Mouse (Mus musculus) hindbrain, embryonic 15.5 days (tissue): ENCODE measurements around the gene Zbtb26. TPM values are rescaled to one million over a fixed set of nuclear protein-coding genes. Genes with fewer than 3 reads are reported as not detected.

ENCODE experiments used
- ATAC-seq: fragments of 200-750 bp; cut with Nextera tagmentation; 2 replicates; pipeline ENCODE4 v1.8.0; 2017; ENCODE audit warnings: low read depth, moderate number of reproducible peaks, moderate TSS enrichment; ENCODE audit not compliant: low FRiP score
- H3K27ac ChIP-seq: fragments of 300-500 bp; sonication (generic); replicated peaks from 2 replicates; pipeline ENCODE4 v1.5.1; 2015; ENCODE audit warnings: mild to moderate bottlenecking, inconsistent platforms
- H3K27me3 ChIP-seq: fragments of 300-500 bp; sonication (generic); 2 replicates; pipeline ENCODE4 v1.6.1; 2015; ENCODE audit warnings: control low read depth, inconsistent platforms
- H3K36me3 ChIP-seq: fragments of 300-500 bp; sonication (generic); 2 replicates; pipeline ENCODE4 v1.6.1; 2015; ENCODE audit warnings: control low read depth, inconsistent platforms
- H3K4me1 ChIP-seq: fragments of 300-500 bp; sonication (generic); replicated peaks from 2 replicates; pipeline ENCODE4 v1.6.1; 2015; ENCODE audit warnings: control low read depth, inconsistent platforms
- H3K4me2 ChIP-seq: fragments of 300-500 bp; sonication (generic); 2 replicates; pipeline ENCODE4 v1.6.1; 2015; ENCODE audit warnings: moderate library complexity, mild to moderate bottlenecking, inconsistent platforms
- H3K4me3 ChIP-seq: fragments of 300-500 bp; sonication (generic); 2 replicates; pipeline ENCODE4 v1.5.1; 2015; ENCODE audit warnings: mild to moderate bottlenecking, inconsistent platforms
- H3K9ac ChIP-seq: fragments of 300-500 bp; sonication (generic); 2 replicates; pipeline ENCODE4 v1.6.1; 2015; ENCODE audit warnings: inconsistent platforms
- H3K9me3 ChIP-seq: fragments of 300-500 bp; sonication (generic); 2 replicates; pipeline ENCODE4 v1.6.1; 2016; ENCODE audit warnings: control low read depth, inconsistent platforms
- WGBS: fragments of 180-500 bp; shearing (Covaris S2); methylation state at CpG from one replicate; pipeline ENCODE4 v1.1.7; 2015; 5-methylcytosine and 5-hydroxymethylcytosine counted together
- polyA plus RNA-seq: library from polyadenylated mRNA; unstranded; fragments of >200 nt; fragmentation: Nextera tagmentation; extraction: Ambion mirVana; gene quantifications from 2 replicates; pipeline ENCODE4 v1.2.1, GENCODE M21; 2015

Gene Zbtb26
- polyA plus RNA-seq, result 6.8 and 7.6 TPM in 2 replicates

DNA sequence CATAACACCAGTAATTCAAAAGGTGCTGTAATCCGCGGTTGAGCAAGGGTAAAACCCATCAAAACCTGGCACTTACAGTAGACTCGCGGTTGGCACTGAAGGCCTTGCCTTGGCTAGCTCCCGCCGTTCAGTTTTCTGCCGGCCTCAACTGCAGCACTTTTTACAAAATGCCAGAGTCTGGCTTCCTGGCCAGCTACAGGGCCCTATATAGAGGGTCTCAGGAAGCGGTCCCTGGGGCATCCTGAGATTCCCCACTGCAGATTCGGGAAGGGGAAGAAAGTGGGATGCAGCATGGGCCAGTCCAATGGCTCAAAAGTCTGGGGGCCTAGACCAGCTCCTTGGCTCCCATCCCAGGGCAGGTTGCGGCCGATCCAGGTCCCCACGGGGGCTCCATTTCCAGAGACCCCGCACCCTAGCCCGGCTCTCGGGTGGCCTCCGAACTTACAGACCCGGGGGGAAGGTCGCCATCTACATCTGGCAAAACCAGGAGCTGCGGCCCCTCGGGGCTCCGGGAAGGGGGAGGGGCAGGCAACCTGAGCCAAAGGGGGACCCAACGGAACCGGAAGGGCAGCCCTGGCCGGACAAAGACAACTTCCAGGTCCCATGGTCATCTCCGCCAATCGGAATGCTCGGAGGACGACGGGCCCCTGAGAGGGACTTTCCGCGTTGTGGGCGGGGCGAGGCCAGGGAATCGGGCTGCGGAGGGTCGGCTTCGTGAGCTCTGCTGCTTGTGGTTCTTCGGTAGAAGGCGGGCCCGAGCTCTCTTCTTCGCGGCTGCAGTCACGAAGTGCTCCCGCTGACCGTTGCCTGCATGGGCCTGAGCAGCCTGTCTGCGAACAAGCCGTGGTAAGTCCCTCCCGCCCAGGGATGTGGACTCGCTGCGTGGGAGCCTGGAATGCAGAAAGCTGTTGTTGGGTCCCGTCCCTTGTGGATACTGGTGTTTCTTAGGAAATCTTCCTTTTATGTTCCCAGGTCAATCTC, at the start of gene Zbtb26, which contains the start of the genes Zbtb6 and Rabgap1:
TSS of gene Zbtb26 (minus strand) at position 525 of the 981 bp plus-strand sequence.
TSS of gene Zbtb6 (minus strand) at position 561 of the 981 bp plus-strand sequence.
TSS of gene Rabgap1 (plus strand) at position 669 of the 981 bp plus-strand sequence.
- Histone ChIP-seq H3K27me3 (no peaks in the 10 kb centered on the region), H3K36me3 (no peaks in the 10 kb centered on the region), H3K9me3 (no peaks in the 10 kb centered on the region), H3K4me2 (peak within 1 kb of the TSS; percentile 85), H3K4me1 (peaks cover 36% of the 10 kb centered on the region), H3K9ac (peak within 1 kb of the TSS; percentile 81), H3K4me3 (peak within 1 kb of the TSS; percentile 92), H3K27ac (peak within 1 kb of the TSS; percentile 91)
- WGBS, result under 1% methylated on average over 47 of the region's 51 CpGs
- peak; percentile 99 for ATAC-seq

- no peak overlapping the region for H3K9ac ChIP-seq
- H3K27me3 ChIP-seq, result no peaks in the 10 kb centered on the region
- H3K27ac ChIP-seq, result no peak overlapping the region
- H3K9me3 ChIP-seq, result no peaks in the 10 kb centered on the region
- H3K4me3 ChIP-seq, result no peak overlapping the region
- no peaks in the 10 kb centered on the region for H3K4me1 ChIP-seq
- peaks cover 62% of the 10 kb centered on the region for H3K36me3 ChIP-seq
- no peak for ATAC-seq
- H3K4me2 ChIP-seq, result no peak overlapping the region
- WGBS, result 95% methylated on average over 2 of the region's 2 CpGs
These were observed 46.0 kb upstream of the Zbtb26 start for GRCm38 (mm10) chr2:37488956-37489355.

GRCm38 (mm10) chr2:37486408-37486807, 43.5 kb upstream of the Zbtb26 start:
- Histone ChIP-seq H3K4me1 (no peaks in the 10 kb centered on the region), H3K27ac (no peak overlapping the region), H3K4me2 (no peak overlapping the region), H3K36me3 (peaks cover 57% of the 10 kb centered on the region), H3K4me3 (no peak overlapping the region), H3K9ac (no peak overlapping the region), H3K9me3 (no peaks in the 10 kb centered on the region), H3K27me3 (no peaks in the 10 kb centered on the region)
- ATAC-seq, result no peak

- 79% methylated on average over 1 of the region's 1 CpGs for WGBS
- H3K36me3 ChIP-seq, result peaks cover 51% of the 10 kb centered on the region
These were observed 42.4 kb upstream of the Zbtb26 start for GRCm38 (mm10) chr2:37485370-37485769.

DNA sequence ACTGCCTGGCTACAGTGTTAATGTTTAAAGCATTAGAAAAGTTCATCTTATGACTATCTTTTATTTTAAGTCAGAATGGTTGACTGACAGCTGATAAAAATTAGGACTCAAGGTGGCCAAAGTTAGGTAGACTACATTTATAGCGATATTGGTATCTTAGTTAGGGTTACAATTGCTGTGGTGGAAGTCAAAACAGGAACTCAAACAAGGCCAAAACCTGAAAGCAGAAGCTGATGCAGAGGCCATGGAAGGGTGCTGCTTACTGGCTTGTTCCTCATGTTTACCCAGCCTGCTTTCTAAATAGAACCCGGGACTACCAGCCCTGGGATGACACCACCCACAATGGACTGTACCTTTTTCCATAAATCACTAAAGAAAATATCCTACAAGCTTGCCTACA, 41.2 kb upstream of the Zbtb26 start:
- H3K9me3 ChIP-seq, result no peaks in the 10 kb centered on the region
- no peaks in the 10 kb centered on the region for H3K4me1 ChIP-seq
- no peak overlapping the region for H3K4me3 ChIP-seq
- H3K4me2 ChIP-seq, result no peak overlapping the region
- peaks cover 47% of the 10 kb centered on the region for H3K36me3 ChIP-seq
- ATAC-seq, result no peak
- no peak overlapping the region for H3K9ac ChIP-seq
- WGBS, result 90% methylated on average over 2 of the region's 2 CpGs
- no peak overlapping the region for H3K27ac ChIP-seq
- H3K27me3 ChIP-seq, result no peaks in the 10 kb centered on the region

More at GRCm38 (mm10) chr2:37485370-37485769, 42.4 kb upstream of the Zbtb26 start:
- Histone ChIP-seq H3K27me3 (no peaks in the 10 kb centered on the region), H3K4me1 (no peaks in the 10 kb centered on the region), H3K9ac (no peak overlapping the region), H3K9me3 (no peaks in the 10 kb centered on the region), H3K27ac (no peak overlapping the region), H3K4me3 (no peak overlapping the region), H3K4me2 (no peak overlapping the region)
- no peak for ATAC-seq

DNA sequence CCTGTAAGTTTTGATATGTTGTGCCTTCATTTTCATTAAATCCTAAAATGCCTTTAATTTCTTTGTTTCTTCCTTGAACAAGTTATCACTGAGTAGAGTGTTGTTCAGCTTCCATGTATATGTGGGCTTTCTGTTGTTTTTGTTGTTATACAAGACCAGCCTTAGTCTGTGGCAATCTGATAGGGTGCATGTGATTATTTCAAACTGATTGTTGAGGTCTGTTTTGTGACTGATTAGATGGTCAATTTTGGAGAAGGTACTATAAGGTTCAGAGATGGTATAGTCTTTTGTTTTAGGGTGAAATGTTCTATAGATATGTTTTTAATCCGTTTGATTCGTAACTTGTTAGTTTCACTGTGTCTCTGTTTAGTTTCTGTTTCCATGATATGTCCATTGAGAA, 37.1 kb upstream of the Zbtb26 start:
- no peak overlapping the region for H3K27ac ChIP-seq
- no peak overlapping the region for H3K9ac ChIP-seq
- no peaks in the 10 kb centered on the region for H3K9me3 ChIP-seq
- peaks cover 58% of the 10 kb centered on the region for H3K36me3 ChIP-seq
- no peaks in the 10 kb centered on the region for H3K4me1 ChIP-seq
- no peaks in the 10 kb centered on the region for H3K27me3 ChIP-seq
- no peak overlapping the region for H3K4me2 ChIP-seq
- 98% methylated on average over 2 of the region's 2 CpGs for WGBS
- no peak for ATAC-seq
- no peak overlapping the region for H3K4me3 ChIP-seq

DNA sequence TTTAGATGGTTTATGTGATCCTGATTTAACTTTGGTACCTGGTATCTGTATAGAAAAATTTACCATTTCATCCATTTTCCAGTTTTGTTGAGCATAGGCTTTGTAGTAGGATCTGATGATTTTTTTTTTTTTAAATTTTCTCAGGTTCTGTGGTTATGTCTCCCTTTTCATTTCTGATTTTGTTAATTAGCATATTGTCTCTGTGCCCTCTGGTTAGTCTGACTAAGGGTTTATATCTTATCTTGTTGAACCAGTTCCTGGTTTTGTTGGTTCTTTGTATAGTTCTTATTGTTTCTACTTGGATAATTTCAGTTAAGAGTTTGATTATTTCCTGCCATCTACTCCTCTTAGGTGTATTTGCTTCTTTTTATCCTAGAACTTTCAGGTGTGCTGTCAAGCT, 36.6 kb upstream of the Zbtb26 start:
- no peaks in the 10 kb centered on the region for H3K9me3 ChIP-seq
- no peak overlapping the region for H3K27ac ChIP-seq
- no peak overlapping the region for H3K4me2 ChIP-seq
- no peak for ATAC-seq
- H3K9ac ChIP-seq, result no peak overlapping the region
- no peak overlapping the region for H3K4me3 ChIP-seq
- H3K4me1 ChIP-seq, result no peaks in the 10 kb centered on the region
- H3K36me3 ChIP-seq, result peaks cover 58% of the 10 kb centered on the region
- no peaks in the 10 kb centered on the region for H3K27me3 ChIP-seq

GRCm38 (mm10) chr2:37466266-37466665, 23.3 kb upstream of the Zbtb26 start:
- H3K4me1 ChIP-seq, result no peaks in the 10 kb centered on the region
- no peaks in the 10 kb centered on the region for H3K27me3 ChIP-seq
- no peak for ATAC-seq
- H3K27ac ChIP-seq, result no peak overlapping the region
- 98% methylated on average over 4 of the region's 4 CpGs for WGBS
- no peak overlapping the region for H3K9ac ChIP-seq
- no peak overlapping the region for H3K4me3 ChIP-seq
- no peaks in the 10 kb centered on the region for H3K9me3 ChIP-seq
- H3K36me3 ChIP-seq, result peaks cover 7% of the 10 kb centered on the region; the same call in 1 of the 2 replicates
- no peak overlapping the region for H3K4me2 ChIP-seq

- WGBS, result 98% methylated on average over 4 of the region's 4 CpGs
- ATAC-seq, result no peak
- Histone ChIP-seq H3K9ac (no peak overlapping the region), H3K27me3 (no peaks in the 10 kb centered on the region), H3K4me3 (no peak overlapping the region), H3K9me3 (no peaks in the 10 kb centered on the region), H3K4me2 (no peak overlapping the region), H3K4me1 (no peaks in the 10 kb centered on the region), H3K27ac (no peak overlapping the region), H3K36me3 (no peaks in the 10 kb centered on the region)
These were observed 17.8 kb upstream of the Zbtb26 start for GRCm38 (mm10) chr2:37460707-37461106.

DNA sequence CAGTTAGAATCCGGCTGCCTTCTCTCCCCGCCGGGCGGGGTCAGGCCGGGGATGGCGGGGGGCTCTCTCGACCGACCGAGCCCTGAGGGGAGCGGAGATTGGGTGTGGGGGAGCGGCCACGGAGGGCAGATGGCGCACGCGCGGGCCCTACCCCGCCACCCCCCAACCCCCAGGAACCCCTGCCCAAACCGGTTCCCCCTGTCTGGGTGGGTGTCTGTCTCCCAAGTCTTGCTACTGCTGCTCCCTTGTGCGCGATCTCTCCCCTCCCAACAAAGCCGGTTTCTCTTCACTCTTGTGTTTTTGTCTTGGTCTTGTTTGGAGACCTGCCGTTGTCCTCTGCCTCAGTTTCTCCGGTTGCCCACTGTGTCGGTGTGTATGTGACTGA, 9.4 kb upstream of the Zbtb26 start:
- peak; percentile 86 for ATAC-seq
- Histone ChIP-seq H3K4me3 (peak overlapping the region; percentile 90), H3K4me1 (peaks cover 27% of the 10 kb centered on the region), H3K4me2 (peak overlapping the region; percentile 92), H3K27me3 (no peaks in the 10 kb centered on the region), H3K9me3 (no peaks in the 10 kb centered on the region), H3K36me3 (no peaks in the 10 kb centered on the region), H3K27ac (peak overlapping the region; percentile 92), H3K9ac (peak overlapping the region; percentile 93)
- WGBS, result under 1% methylated on average over 22 of the region's 24 CpGs

DNA sequence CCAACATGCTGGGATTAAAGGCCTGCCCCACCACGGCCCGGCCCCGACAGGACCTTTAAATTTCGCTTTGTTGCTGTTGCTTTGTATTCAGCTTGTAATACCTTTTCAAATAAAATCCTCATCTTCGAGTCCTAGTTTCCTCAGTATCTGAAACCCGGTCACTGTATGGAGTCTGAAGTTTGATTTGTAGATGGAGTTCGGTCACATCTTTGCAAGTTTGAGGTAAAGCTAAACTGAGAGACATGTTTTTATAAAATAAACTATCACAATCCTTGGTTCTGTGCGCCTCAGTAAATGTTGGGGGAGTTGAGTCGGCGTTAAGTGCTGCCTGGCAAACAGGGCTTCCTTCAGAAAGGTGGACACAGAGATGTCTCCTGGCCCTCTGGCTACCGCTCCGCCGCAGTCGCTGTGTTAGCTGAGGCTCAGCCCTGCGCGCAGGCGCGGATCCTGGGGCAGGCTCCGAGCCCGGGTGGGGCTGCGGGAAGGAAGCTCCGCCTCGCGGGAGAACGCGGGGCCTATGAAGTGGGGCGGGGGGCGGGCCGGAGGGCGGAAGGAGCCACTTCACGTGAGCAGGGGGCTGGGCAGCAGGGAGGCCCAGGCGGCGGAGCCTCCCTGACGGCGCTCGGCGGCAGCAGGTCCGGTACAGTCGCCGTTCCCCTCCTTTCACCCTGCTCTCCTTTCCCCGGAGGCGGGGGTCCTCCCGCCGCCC, 8.9 kb upstream of the Zbtb26 start:
- ATAC-seq, result peak; percentile 99
- H3K9me3 ChIP-seq, result no peaks in the 10 kb centered on the region
- no peaks in the 10 kb centered on the region for H3K27me3 ChIP-seq
- no peaks in the 10 kb centered on the region for H3K36me3 ChIP-seq
- peak overlapping the region; percentile 92 for H3K27ac ChIP-seq
- H3K9ac ChIP-seq, result peak overlapping the region; percentile 93
- peaks cover 27% of the 10 kb centered on the region for H3K4me1 ChIP-seq
- H3K4me2 ChIP-seq, result peak overlapping the region; percentile 92
- peak overlapping the region; percentile 90 for H3K4me3 ChIP-seq
- 8% methylated on average over 41 of the region's 44 CpGs for WGBS

DNA sequence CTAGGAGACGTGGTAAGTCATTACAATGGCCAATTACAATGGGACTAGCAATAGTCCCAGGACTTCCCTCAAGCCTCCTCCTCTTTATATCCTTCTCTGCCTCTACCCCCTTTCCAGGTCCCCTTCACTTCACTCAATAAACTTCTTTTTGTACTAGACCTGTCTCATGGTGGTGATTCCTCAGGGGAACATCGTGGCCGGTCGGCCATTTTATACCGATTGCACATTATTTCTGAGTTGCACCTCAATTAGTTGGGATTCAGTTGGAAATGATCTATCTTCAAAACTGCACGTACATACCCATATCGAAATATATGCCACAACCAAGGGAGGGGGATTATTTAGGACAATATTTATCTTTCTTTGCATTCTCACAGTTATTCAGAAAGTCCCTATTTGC, 11.3 kb downstream of the Zbtb26 start:
- Histone ChIP-seq H3K27me3 (no peaks in the 10 kb centered on the region), H3K4me2 (peak overlapping the region; percentile 85), H3K9ac (peak overlapping the region; percentile 56), H3K4me1 (peaks cover 21% of the 10 kb centered on the region), H3K36me3 (peaks cover 19% of the 10 kb centered on the region; the same call in 1 of the 2 replicates), H3K27ac (peak overlapping the region; percentile 98), H3K9me3 (no peaks in the 10 kb centered on the region), H3K4me3 (peak overlapping the region; percentile 58)
- ATAC-seq, result peak; percentile 50
- 19% methylated on average over 7 of the region's 7 CpGs for WGBS
